Mouse (Mus musculus): ENCODE results near the gene AW011738.

DNA sequence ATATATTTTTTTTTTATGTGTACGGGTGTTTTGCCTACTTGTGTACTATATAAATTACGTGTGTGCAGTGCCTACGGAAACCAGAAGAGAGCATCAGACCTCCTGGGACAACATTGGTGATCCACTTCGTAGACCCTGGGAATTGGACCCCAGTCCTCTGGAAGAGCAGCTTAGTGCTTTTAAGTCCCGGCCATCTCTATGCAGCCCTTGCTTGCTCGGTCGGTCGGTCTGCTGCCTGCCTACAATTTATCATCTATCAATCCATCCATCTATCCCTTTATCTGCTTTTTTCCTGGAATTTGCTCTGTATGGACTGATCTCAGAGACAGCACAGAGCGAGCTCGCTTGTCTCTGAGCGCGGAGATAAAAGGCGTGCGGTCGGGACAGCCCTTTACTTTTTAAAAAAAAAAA lies 32.3 kb downstream of the AW011738 start:
- TF ChIP-seq CTCF (IDR thresholded peaks at IDR 0.05; ENCODE audit: control insufficient read depth, insufficient read depth, low read length), result no peak
- no peak for TF ChIP-seq POLR2A (IDR thresholded peaks at IDR 0.05; ENCODE audit: borderline replicate concordance, control insufficient read depth, low read depth, low read length)

Measured in bone marrow, adult 2 months (tissue).